Mouse (Mus musculus): ENCODE data around the gene Rasl2-9. TPM values are rescaled to one million over a fixed set of nuclear protein-coding genes. Genes with fewer than 3 reads are reported as not detected.

Rasl2-9 gene
- polyA plus RNA-seq, 1 experiment from 2014 or later = 0.38 TPM

GRCm38 (mm10) chr7:5092381-5092780 is 33.4 kb downstream of the Rasl2-9 start:
- no peak for ATAC-seq (ENCODE audit: low FRiP score, low read depth)
- Histone ChIP-seq H3K4me3 (no peak overlapping the region), H3K27ac (no peak overlapping the region), H3K4me2 (replicated peaks) (no peak overlapping the region), H3K36me3 (peaks cover 78% of the 10 kb centered on the region), H3K9ac (no peak overlapping the region), H3K9me3 (no peaks in the 10 kb centered on the region), H3K27me3 (replicated peaks) (no peaks in the 10 kb centered on the region), H3K4me1 (no peaks in the 10 kb centered on the region)
- WGBS = 87% methylated on average over 6 of the region's 6 CpGs

GRCm38 (mm10) chr7:5091008-5091728 is 34.6 kb downstream of the Rasl2-9 start:
- no peak overlapping the region for H3K4me2 ChIP-seq (replicated peaks)
- no peak overlapping the region for H3K27ac ChIP-seq
- H3K36me3 ChIP-seq = peaks cover 70% of the 10 kb centered on the region
- H3K27me3 ChIP-seq (replicated peaks) = no peaks in the 10 kb centered on the region
- H3K4me3 ChIP-seq = no peak overlapping the region
- no peak overlapping the region for H3K9ac ChIP-seq
- H3K4me1 ChIP-seq = 0 out of 2 replicates have a peak, but pooled peaks cover 3% of the 10 kb centered on the region
- no peak for ATAC-seq (ENCODE audit: low FRiP score, low read depth)
- 89% methylated on average over 15 of the region's 15 CpGs for WGBS
- H3K9me3 ChIP-seq = no peaks in the 10 kb centered on the region

- no peak overlapping the region for H3K4me2 ChIP-seq (replicated peaks)
- no peak overlapping the region for H3K9ac ChIP-seq
- H3K4me3 ChIP-seq = no peak overlapping the region
- 96% methylated on average over 15 of the region's 15 CpGs for WGBS
- H3K9me3 ChIP-seq = no peaks in the 10 kb centered on the region
- ATAC-seq (ENCODE audit: low FRiP score, low read depth) = no peak
- H3K27ac ChIP-seq = no peak overlapping the region
- H3K4me1 ChIP-seq = 0 out of 2 replicates have a peak, but pooled peaks cover 3% of the 10 kb centered on the region
- H3K27me3 ChIP-seq (replicated peaks) = no peaks in the 10 kb centered on the region
- peaks cover 67% of the 10 kb centered on the region for H3K36me3 ChIP-seq
These were observed 35.9 kb downstream of the Rasl2-9 start for GRCm38 (mm10) chr7:5089853-5090252.

- no peaks in the 10 kb centered on the region for H3K27me3 ChIP-seq (replicated peaks)
- H3K9ac ChIP-seq = 0 out of 2 replicates have a peak overlapping the region, but pooled peaks have one; percentile 0
- no peak overlapping the region for H3K27ac ChIP-seq
- no peak overlapping the region for H3K4me2 ChIP-seq (replicated peaks)
- H3K36me3 ChIP-seq = peaks cover 55% of the 10 kb centered on the region
- no peak for ATAC-seq (ENCODE audit: low FRiP score, low read depth)
- no peaks in the 10 kb centered on the region for H3K9me3 ChIP-seq
- H3K4me3 ChIP-seq = no peak overlapping the region
- 0 out of 2 replicates have a peak, but pooled peaks cover 3% of the 10 kb centered on the region for H3K4me1 ChIP-seq
- 87% methylated on average over 4 of the region's 4 CpGs for WGBS
These were observed 37.9 kb downstream of the Rasl2-9 start for GRCm38 (mm10) chr7:5087886-5088285.

- WGBS = 74% methylated on average over 5 of the region's 5 CpGs
- H3K4me1 ChIP-seq = peaks cover 3% of the 10 kb centered on the region; the same call in 1 of the 2 replicates
These were observed 38.8 kb downstream of the Rasl2-9 start for GRCm38 (mm10) chr7:5086921-5087440.

GRCm38 (mm10) chr7:5085512-5085911 is 40.2 kb downstream of the Rasl2-9 start:
- H3K4me3 ChIP-seq = no peak overlapping the region
- H3K9me3 ChIP-seq = no peaks in the 10 kb centered on the region
- peaks cover 36% of the 10 kb centered on the region for H3K36me3 ChIP-seq
- no peak for ATAC-seq (ENCODE audit: low FRiP score, low read depth)
- 100% methylated on average over 1 of the region's 1 CpGs for WGBS
- no peak overlapping the region for H3K4me2 ChIP-seq (replicated peaks)
- H3K9ac ChIP-seq = no peak overlapping the region
- H3K4me1 ChIP-seq = peaks cover 16% of the 10 kb centered on the region
- no peaks in the 10 kb centered on the region for H3K27me3 ChIP-seq (replicated peaks)
- H3K27ac ChIP-seq = no peak overlapping the region

More at GRCm38 (mm10) chr7:5086921-5087440, 38.8 kb downstream of the Rasl2-9 start:
- ATAC-seq (ENCODE audit: low FRiP score, low read depth) = no peak
- no peaks in the 10 kb centered on the region for H3K9me3 ChIP-seq
- H3K4me2 ChIP-seq (replicated peaks) = no peak overlapping the region
- H3K9ac ChIP-seq = no peak overlapping the region
- H3K27me3 ChIP-seq (replicated peaks) = no peaks in the 10 kb centered on the region
- no peak overlapping the region for H3K4me3 ChIP-seq
- H3K36me3 ChIP-seq = peaks cover 46% of the 10 kb centered on the region
- no peak overlapping the region for H3K27ac ChIP-seq

GRCm38 (mm10) chr7:5083325-5084105 is 42.2 kb downstream of the Rasl2-9 start:
- 94% methylated on average over 18 of the region's 18 CpGs for WGBS
- Histone ChIP-seq H3K4me2 (replicated peaks) (no peak overlapping the region), H3K9ac (no peak overlapping the region), H3K9me3 (no peaks in the 10 kb centered on the region), H3K27me3 (replicated peaks) (no peaks in the 10 kb centered on the region), H3K4me1 (peaks cover 16% of the 10 kb centered on the region), H3K27ac (no peak overlapping the region), H3K36me3 (peaks cover 32% of the 10 kb centered on the region), H3K4me3 (no peak overlapping the region)
- ATAC-seq (ENCODE audit: low FRiP score, low read depth) = no peak

- Histone ChIP-seq H3K27me3 (replicated peaks) (no peaks in the 10 kb centered on the region), H3K4me1 (peaks cover 13% of the 10 kb centered on the region), H3K9ac (no peak overlapping the region), H3K27ac (no peak overlapping the region), H3K4me2 (replicated peaks) (peak overlapping the region; percentile 73), H3K4me3 (no peak overlapping the region), H3K9me3 (no peaks in the 10 kb centered on the region), H3K36me3 (peaks cover 46% of the 10 kb centered on the region)
- WGBS = 97% methylated on average over 2 of the region's 2 CpGs
- no peak for ATAC-seq (ENCODE audit: low FRiP score, low read depth)
These were observed 43.8 kb downstream of the Rasl2-9 start for GRCm38 (mm10) chr7:5081939-5082338.

- no peak for ATAC-seq (ENCODE audit: low FRiP score, low read depth)
- H3K4me1 ChIP-seq = peaks cover 13% of the 10 kb centered on the region
These were observed 44.5 kb downstream of the Rasl2-9 start for GRCm38 (mm10) chr7:5081241-5081640.

GRCm38 (mm10) chr7:5080815-5081214 is 44.9 kb downstream of the Rasl2-9 start:
- Histone ChIP-seq H3K9ac (peak overlapping the region; percentile 98), H3K36me3 (peaks cover 48% of the 10 kb centered on the region), H3K27me3 (replicated peaks) (no peaks in the 10 kb centered on the region), H3K9me3 (no peaks in the 10 kb centered on the region), H3K4me2 (replicated peaks) (peak overlapping the region; percentile 73), H3K27ac (no peak overlapping the region), H3K4me1 (peaks cover 13% of the 10 kb centered on the region), H3K4me3 (peak overlapping the region; percentile 98)
- ATAC-seq (ENCODE audit: low FRiP score, low read depth) = no peak
- 22% methylated on average over 6 of the region's 6 CpGs for WGBS

More at GRCm38 (mm10) chr7:5081241-5081640, 44.5 kb downstream of the Rasl2-9 start:
- H3K4me3 ChIP-seq = peak overlapping the region; percentile 98
- H3K36me3 ChIP-seq = peaks cover 49% of the 10 kb centered on the region
- H3K27ac ChIP-seq = no peak overlapping the region
- no peaks in the 10 kb centered on the region for H3K27me3 ChIP-seq (replicated peaks)
- peak overlapping the region; percentile 98 for H3K9ac ChIP-seq
- WGBS = 71% methylated on average over 6 of the region's 6 CpGs
- H3K4me2 ChIP-seq (replicated peaks) = peak overlapping the region; percentile 73
- no peaks in the 10 kb centered on the region for H3K9me3 ChIP-seq

- Histone ChIP-seq H3K4me3 (peak within 1 kb of the TSS; percentile 98), H3K4me1 (peaks cover 13% of the 10 kb centered on the region), H3K27ac (peak within 1 kb of the TSS; percentile 69), H3K9me3 (no peaks in the 10 kb centered on the region), H3K36me3 (peaks cover 49% of the 10 kb centered on the region), H3K9ac (peak within 1 kb of the TSS; percentile 98), H3K27me3 (replicated peaks) (no peaks in the 10 kb centered on the region), H3K4me2 (replicated peaks) (peak within 1 kb of the TSS; percentile 73)
- ATAC-seq (ENCODE audit: low FRiP score, low read depth) = peak; percentile 99
- under 1% methylated on average over 81 of the region's 81 CpGs for WGBS
These were observed 45.6 kb downstream of the Rasl2-9 start, which contains the start of gene Epn1 for GRCm38 (mm10) chr7:5080010-5080751. TSS of gene Epn1 (plus strand) at chr7:5080235.

All from neural tube, embryonic 12.5 days (tissue).